Mouse (Mus musculus) embryonic facial prominence, embryonic 10.5 days (tissue): ENCODE measurements around the gene Pzp. TPM values are rescaled to one million over a fixed set of nuclear protein-coding genes. Genes with fewer than 3 reads are reported as not detected.

Source experiments
- DNase-seq: peaks from one replicate; pipeline ENCODE4 v3.0.0-alpha.2; 2017; ENCODE audit warnings: low spot score
- H3K27ac ChIP-seq: fragments of 300-500 bp; sonication (generic); replicated peaks from 2 replicates; pipeline ENCODE4 v1.5.1; 2016; ENCODE audit warnings: mild to moderate bottlenecking
- H3K27me3 ChIP-seq: fragments of 300-500 bp; sonication (generic); replicated peaks from 2 replicates; pipeline ENCODE4 v1.6.1; 2016; ENCODE audit warnings: low read depth, mild to moderate bottlenecking; ENCODE audit not compliant: poor library complexity, severe bottlenecking
- H3K36me3 ChIP-seq: fragments of 300-500 bp; sonication (generic); replicated peaks from 2 replicates; pipeline ENCODE4 v1.6.1; 2016; ENCODE audit warnings: mild to moderate bottlenecking, moderate library complexity
- H3K4me1 ChIP-seq: fragments of 300-500 bp; sonication (generic); 2 replicates; pipeline ENCODE4 v1.6.1; 2016
- H3K4me3 ChIP-seq: fragments of 300-500 bp; sonication (generic); 2 replicates; pipeline ENCODE4 v1.5.1; 2016; ENCODE audit warnings: mild to moderate bottlenecking, moderate library complexity
- H3K9me3 ChIP-seq: fragments of 300-500 bp; sonication (generic); 2 replicates; pipeline ENCODE4 v1.6.1; 2016; ENCODE audit warnings: mild to moderate bottlenecking
- WGBS: fragments of 180-500 bp; shearing (Covaris S2); methylation state at CpG from one replicate; pipeline ENCODE4 v1.1.7; 2016; 5-methylcytosine and 5-hydroxymethylcytosine counted together
- polyA plus RNA-seq: library from polyadenylated mRNA; unstranded; fragments of >200 nt; fragmentation: Nextera tagmentation; extraction: Ambion mirVana; gene quantifications from 2 replicates; pipeline ENCODE4 v1.2.1, GENCODE M21; 2016

Pzp gene
- polyA plus RNA-seq, result not detected in 2 replicates

DNA sequence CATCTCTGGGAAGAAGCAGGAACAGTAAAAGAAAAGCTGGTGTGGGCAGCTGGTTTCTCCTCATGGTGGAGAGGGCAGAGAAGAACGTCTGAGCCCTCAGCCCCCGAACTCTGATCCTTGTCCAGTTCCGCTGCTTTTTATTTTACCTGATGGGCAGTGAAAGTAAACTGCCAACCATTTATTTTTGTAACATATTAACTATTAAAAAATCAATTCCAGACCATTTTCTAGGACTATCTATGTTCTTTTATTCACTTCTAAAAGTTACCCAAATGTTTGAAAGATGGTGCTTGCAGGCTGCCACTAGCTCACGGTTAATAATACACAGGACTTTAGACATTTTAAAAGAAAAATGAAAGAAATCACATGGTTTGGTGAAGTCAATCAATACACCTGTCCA, at the start of gene Pzp:
Gene Pzp (minus strand): TSS at position 120 of the 400 bp plus-strand sequence.
- H3K36me3 ChIP-seq, result no peaks in the 10 kb centered on the region
- DNase-seq, result no peak
- H3K4me1 ChIP-seq, result no peaks in the 10 kb centered on the region
- WGBS, result 91% methylated on average over 4 of the region's 4 CpGs
- H3K4me3 ChIP-seq, result no peak within 1 kb of the TSS
- H3K9me3 ChIP-seq, result no peaks in the 10 kb centered on the region
- H3K27me3 ChIP-seq, result no peaks in the 10 kb centered on the region
- no peak within 1 kb of the TSS for H3K27ac ChIP-seq

DNA sequence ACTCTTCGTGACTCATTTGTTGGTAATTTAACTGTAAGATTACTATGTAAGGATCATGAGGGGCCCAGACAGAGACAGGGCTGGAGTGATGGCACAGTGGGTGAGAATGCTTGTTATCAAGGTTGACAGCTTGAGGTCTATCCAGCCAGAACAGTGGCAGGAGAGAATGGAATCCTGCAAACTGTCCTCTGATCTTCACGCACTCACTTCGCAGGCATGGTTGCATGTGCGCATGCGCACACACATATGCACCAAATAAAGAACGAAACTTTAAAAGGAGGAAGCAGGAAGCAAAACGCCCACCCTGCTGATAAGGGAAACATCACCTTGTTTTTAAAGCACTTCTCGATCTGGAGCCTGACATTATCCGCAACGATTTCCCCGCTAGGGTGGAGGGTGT, 40.1 kb upstream of the Pzp start:
- no peak overlapping the region for H3K27ac ChIP-seq
- no peaks in the 10 kb centered on the region for H3K4me1 ChIP-seq
- no peak overlapping the region for H3K4me3 ChIP-seq
- WGBS, result 92% methylated on average over 11 of the region's 11 CpGs
- H3K9me3 ChIP-seq, result 0 out of 2 replicates have a peak, but pooled peaks cover 3% of the 10 kb centered on the region
- DNase-seq, result no peak
- no peaks in the 10 kb centered on the region for H3K27me3 ChIP-seq
- no peaks in the 10 kb centered on the region for H3K36me3 ChIP-seq

DNA sequence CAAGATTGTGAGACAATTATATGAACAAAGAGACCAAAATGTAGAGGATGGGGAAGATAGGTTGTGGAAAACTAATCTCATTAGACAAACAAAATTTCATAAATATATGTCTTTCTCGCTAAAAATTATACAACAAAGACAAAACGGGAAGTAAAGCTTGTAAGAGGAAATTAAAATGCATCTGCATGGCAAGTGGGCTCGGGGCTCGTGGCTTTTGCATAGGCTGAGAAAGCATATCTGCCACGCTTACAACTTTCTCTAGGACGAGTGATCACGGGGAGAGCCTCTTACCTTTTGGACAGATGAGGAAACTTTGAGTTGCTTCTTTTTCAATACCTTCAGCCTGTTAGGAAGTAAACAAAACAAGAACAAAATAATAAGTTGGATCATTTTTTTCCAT, 27.5 kb upstream of the Pzp start:
- Histone ChIP-seq H3K9me3 (no peaks in the 10 kb centered on the region), H3K36me3 (no peaks in the 10 kb centered on the region), H3K27me3 (no peaks in the 10 kb centered on the region), H3K4me3 (no peak overlapping the region), H3K27ac (no peak overlapping the region), H3K4me1 (no peaks in the 10 kb centered on the region)
- no peak for DNase-seq
- WGBS, result 90% methylated on average over 7 of the region's 7 CpGs

DNA sequence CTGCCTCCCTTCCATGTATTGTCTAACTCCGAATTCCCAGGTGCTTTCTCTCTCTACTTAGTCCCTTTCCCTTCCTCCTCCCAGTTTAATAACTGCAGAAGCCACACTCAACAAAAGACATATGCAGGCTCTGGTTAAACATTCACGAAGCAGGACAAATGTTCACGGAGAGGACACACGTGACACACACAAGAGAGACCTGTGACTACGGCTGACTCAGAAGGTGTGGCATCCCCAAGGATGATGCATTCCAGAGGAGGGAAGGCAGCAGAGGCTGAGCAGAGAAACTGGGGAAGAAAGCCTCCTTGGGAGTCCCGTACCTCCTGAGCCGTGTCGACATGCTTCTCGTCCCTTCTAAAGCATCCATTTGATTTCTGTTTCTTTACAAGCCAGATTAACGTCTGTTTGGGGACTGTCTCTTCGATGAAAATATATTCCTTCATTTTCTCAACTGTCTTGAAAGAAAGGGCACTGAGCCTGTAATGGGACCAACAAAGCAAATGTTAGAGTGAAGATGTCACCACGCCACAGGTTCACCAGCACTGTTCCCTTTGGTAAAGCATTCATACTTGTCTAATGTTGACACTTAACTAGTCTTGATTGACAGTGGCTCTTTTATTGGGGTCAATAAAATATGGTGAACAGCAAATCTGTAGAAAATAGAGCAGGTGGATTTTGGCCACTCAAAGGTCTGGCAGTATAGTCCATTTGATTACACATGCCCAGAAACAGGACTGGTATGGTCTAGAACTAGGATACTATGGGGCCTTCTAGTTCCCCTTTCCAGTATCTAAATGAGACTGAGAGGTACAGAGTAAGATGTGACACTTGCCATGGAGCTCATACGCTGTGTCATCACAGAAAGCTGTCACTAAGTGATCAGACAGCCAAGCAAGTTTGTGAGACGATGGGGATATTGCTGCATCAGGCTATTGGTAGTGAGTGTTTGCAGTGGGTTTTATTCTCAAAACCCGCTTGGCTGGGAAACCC, 23.2 kb upstream of the Pzp start:
- WGBS, result 86% methylated on average over 15 of the region's 15 CpGs
- Histone ChIP-seq H3K27ac (no peak overlapping the region), H3K9me3 (no peaks in the 10 kb centered on the region), H3K27me3 (no peaks in the 10 kb centered on the region), H3K4me1 (no peaks in the 10 kb centered on the region), H3K36me3 (no peaks in the 10 kb centered on the region), H3K4me3 (no peak overlapping the region)
- DNase-seq, result no peak

DNA sequence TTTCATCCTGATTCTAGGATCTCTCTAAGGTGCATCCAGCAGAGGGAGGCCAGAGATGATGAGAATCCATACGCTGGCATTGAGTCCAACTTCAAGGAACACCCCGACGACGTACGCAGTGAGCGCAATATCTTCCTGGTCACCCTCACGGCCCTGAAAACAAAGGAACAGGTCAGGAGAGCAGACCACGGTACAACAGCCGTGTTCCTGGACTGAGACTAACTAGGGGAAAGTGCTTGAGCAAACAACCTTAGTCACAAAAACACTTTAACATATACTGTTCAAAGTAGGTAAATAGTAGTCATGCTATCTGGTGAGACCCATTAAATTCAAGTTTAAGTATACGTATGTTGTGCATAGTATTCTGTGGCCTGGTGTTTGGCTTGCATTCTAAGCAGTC, 22.0 kb upstream of the Pzp start:
- Histone ChIP-seq H3K4me3 (no peak overlapping the region), H3K36me3 (no peaks in the 10 kb centered on the region), H3K27ac (no peak overlapping the region), H3K4me1 (0 out of 2 replicates have a peak, but pooled peaks cover under 1% of the 10 kb centered on the region), H3K9me3 (no peaks in the 10 kb centered on the region), H3K27me3 (no peaks in the 10 kb centered on the region)
- WGBS, result 88% methylated on average over 10 of the region's 10 CpGs
- DNase-seq, result no peak

DNA sequence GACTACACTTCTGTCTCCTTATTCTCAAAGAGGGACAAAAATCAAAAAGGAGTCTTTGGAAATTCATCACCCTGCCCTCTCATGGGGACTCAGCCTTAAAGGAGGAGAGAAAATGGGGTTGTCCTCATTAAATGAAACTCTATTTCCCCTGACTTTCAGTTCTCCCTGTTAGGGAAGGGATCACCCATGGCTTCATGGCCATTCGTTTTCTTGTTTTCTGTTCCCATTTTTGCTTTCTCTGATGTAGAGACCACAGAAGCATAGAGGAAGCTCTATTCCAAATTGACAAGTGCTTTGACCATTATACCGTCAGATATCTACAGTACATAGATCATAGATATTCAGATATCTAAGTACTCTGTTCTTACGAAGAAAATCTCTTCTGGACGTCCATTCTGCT, 18.9 kb upstream of the Pzp start:
- DNase-seq, result no peak
- Histone ChIP-seq H3K9me3 (no peaks in the 10 kb centered on the region), H3K27ac (no peak overlapping the region), H3K4me3 (no peak overlapping the region), H3K36me3 (no peaks in the 10 kb centered on the region), H3K4me1 (0 out of 2 replicates have a peak, but pooled peaks cover 4% of the 10 kb centered on the region), H3K27me3 (no peaks in the 10 kb centered on the region)
- WGBS, result 85% methylated on average over 4 of the region's 4 CpGs

DNA sequence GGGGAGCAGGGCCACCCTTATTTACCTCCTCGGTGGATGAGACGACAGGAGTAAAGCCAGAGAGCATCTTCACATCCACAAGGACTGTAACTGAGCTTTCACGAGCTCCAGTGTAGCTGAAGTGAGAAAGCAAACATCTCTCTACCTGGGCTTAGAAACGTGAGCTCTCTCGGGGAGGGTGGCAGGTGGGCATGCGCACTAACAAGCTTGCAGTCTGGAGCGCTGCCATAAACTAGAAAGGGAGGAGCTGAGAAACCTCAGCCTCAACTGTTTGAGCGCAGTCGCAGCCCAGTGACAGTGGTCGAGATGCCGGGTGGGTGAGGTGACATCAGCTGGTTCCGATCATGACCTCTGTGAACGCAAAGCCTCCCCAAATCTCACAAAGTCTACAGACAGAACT, 16.7 kb upstream of the Pzp start:
- Histone ChIP-seq H3K36me3 (no peaks in the 10 kb centered on the region), H3K27ac (no peak overlapping the region), H3K9me3 (no peaks in the 10 kb centered on the region), H3K4me1 (0 out of 2 replicates have a peak, but pooled peaks cover 4% of the 10 kb centered on the region), H3K27me3 (no peaks in the 10 kb centered on the region), H3K4me3 (no peak overlapping the region)
- DNase-seq, result no peak
- WGBS, result 80% methylated on average over 13 of the region's 13 CpGs

DNA sequence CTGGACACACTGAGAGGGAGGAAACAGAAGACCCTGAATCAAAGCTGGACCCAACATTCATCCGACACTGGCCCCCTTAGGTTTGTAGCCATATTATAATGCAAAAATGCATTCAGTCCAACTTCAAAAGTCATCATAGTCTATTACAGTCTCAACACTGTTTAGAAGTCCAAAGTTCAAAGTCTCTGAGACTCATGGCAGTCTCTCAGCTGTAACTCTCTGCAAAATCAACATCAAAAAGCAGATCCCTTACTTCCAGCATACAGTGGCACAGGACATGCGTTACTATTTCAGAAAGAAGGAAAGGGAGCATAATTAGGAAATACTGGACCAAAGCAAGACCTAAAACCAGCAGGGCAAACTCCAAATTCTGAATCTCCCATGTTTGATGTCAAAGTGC, 8.7 kb upstream of the Pzp start:
- 90% methylated on average over 2 of the region's 2 CpGs for WGBS
- DNase-seq, result no peak
- Histone ChIP-seq H3K9me3 (no peaks in the 10 kb centered on the region), H3K4me1 (no peaks in the 10 kb centered on the region), H3K36me3 (no peaks in the 10 kb centered on the region), H3K4me3 (no peak overlapping the region), H3K27me3 (no peaks in the 10 kb centered on the region), H3K27ac (no peak overlapping the region)

DNA sequence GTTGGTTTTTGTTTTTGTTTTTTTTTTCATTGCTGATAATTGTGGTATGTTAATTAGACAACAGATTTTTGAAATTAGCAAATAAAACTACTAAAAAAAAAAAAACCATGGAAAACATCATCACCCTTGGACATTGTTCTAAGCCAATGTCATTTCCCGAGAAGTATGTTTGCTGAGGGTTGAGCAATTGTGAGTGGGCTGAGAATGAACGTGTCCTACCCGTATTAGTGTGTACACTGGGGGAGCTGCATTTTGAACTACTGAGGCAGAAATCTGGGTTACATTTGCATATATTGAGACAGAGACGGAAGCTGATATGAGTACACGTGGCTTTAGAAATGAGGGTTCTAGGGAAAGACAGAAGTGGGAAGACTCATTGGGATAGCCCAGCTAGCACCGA, 6.8 kb upstream of the Pzp start:
- no peak overlapping the region for H3K4me3 ChIP-seq
- no peak overlapping the region for H3K27ac ChIP-seq
- no peaks in the 10 kb centered on the region for H3K4me1 ChIP-seq
- H3K27me3 ChIP-seq, result no peaks in the 10 kb centered on the region
- no peaks in the 10 kb centered on the region for H3K9me3 ChIP-seq
- 90% methylated on average over 6 of the region's 6 CpGs for WGBS
- DNase-seq, result no peak
- H3K36me3 ChIP-seq, result no peaks in the 10 kb centered on the region

DNA sequence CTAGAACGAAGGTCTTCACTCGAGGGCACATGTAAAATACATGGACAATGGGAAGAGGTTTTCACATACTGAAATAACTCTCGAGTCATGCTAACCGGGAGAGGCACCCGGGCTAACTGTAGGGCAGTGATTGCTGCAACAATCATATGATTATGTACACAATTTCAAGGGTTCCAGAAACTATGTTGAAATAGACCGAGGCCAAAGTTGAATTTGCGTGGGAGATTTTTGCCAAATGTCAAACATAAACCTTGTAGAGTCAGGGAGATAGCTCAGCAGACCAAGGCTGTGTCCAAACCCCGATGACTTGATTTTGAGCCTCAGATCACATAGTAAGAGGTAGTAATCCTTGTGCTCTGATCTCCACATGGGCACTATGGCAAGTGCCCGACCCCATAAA, 6.2 kb upstream of the Pzp start:
- Histone ChIP-seq H3K36me3 (no peaks in the 10 kb centered on the region), H3K27me3 (no peaks in the 10 kb centered on the region), H3K4me1 (no peaks in the 10 kb centered on the region), H3K27ac (no peak overlapping the region), H3K4me3 (no peak overlapping the region), H3K9me3 (no peaks in the 10 kb centered on the region)
- DNase-seq, result no peak
- 90% methylated on average over 9 of the region's 9 CpGs for WGBS

DNA sequence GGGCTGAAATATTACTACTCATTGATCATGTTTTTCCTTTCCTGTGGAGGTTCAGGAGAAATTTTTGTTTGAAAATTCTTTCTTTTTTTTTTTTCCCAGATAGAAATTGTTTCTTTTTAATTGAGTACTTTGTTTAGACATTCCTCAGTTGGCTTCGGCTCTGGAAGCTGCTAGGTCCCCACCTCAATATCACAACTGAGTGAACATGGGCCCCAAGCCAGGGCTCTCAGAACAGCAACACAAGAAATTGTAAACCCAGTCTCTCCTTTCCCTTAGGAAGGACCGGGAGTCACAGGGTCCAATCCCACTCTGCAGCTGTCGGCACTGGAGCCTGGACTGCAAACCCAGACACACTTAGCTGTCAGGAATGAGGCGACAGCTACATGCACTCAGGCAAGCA, 2.0 kb upstream of the Pzp start:
- WGBS, result 82% methylated on average over 4 of the region's 4 CpGs
- no peak for DNase-seq
- H3K27ac ChIP-seq, result no peak overlapping the region
- no peak overlapping the region for H3K4me3 ChIP-seq
- no peaks in the 10 kb centered on the region for H3K27me3 ChIP-seq
- H3K4me1 ChIP-seq, result no peaks in the 10 kb centered on the region
- no peaks in the 10 kb centered on the region for H3K9me3 ChIP-seq
- H3K36me3 ChIP-seq, result no peaks in the 10 kb centered on the region

DNA sequence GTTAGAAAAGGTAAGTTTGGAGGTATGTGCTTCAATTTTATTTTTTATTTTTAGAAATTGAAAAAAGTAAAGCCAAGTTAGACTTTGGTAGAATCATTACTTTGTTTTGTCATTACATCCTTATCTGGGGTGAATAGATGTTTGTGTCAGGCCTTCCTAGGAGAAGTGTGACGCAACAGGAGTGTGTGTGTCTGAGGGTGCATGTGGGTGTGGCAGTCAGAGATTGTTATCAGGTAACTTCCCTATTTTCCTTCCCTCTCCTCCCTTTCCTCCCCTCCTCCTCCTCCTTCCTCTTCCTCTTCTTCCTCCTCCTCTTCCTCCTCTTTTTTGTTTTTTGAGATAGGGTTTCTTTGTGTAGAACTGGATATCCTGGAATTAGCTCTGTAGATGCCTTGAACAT, 590 bp upstream of the Pzp start:
- Histone ChIP-seq H3K36me3 (no peaks in the 10 kb centered on the region), H3K9me3 (no peaks in the 10 kb centered on the region), H3K27me3 (no peaks in the 10 kb centered on the region), H3K4me1 (no peaks in the 10 kb centered on the region), H3K27ac (no peak overlapping the region), H3K4me3 (no peak overlapping the region)
- 85% methylated on average over 1 of the region's 1 CpGs for WGBS
- no peak for DNase-seq

DNA sequence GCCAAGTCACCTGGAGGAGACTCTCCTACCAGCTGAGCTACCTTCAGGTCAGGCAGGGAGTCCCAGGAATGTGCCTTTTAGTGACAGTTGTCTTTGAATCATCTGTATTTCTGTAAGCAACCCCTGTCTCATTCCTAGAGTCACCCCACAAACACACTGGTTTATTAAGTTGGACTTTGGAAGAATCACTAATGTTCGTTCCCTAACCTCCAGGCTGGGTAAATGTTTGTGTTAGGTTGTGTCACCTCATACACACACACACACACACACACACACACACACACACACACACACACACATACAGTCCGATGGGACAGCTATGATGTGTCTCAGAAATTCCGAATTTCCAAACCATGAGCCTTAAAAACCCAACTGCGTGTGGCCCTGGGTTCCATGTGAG, 719 bp downstream of the Pzp start:
- WGBS, result 93% methylated on average over 4 of the region's 4 CpGs

More for the DNA sequence above, 719 bp downstream of the Pzp start:
- Histone ChIP-seq H3K36me3 (no peaks in the 10 kb centered on the region), H3K27me3 (no peaks in the 10 kb centered on the region), H3K4me1 (no peaks in the 10 kb centered on the region), H3K9me3 (no peaks in the 10 kb centered on the region), H3K4me3 (no peak overlapping the region), H3K27ac (no peak overlapping the region)
- DNase-seq, result no peak
